Mouse (Mus musculus) ovary, postnatal 36 days (tissue): ENCODE data around the gene Itgav.
A peak's percentile ranks its signal among the peaks of the same experiment; 100 is the strongest.
"Not testable (repeated sequence)": the region's sequence is repeated elsewhere in the genome, so short reads cannot be mapped to it uniquely, and the experiment has no call there.

Experiments used
- DNase-seq: peaks from one replicate; pipeline ENCODE4 v3.0.0; 2022; ENCODE audit warnings: low spot score, mixed read lengths

Gene Itgav

GRCm38 (mm10) chr2:83709896-83710524 lies 14.2 kb upstream of the Itgav start:
- no peak for DNase-seq

- DNase-seq = not testable (repeated sequence)
Observed at GRCm38 (mm10) chr2:83713281-83713680, 10.9 kb upstream of the Itgav start.

- no peak for DNase-seq
Observed at GRCm38 (mm10) chr2:83713946-83714345, 10.3 kb upstream of the Itgav start.

- peak; percentile 79 for DNase-seq
Observed at GRCm38 (mm10) chr2:83714783-83715182, 9.4 kb upstream of the Itgav start.

- no peak for DNase-seq
Observed at GRCm38 (mm10) chr2:83718341-83718740, 5.9 kb upstream of the Itgav start.

- no peak for DNase-seq
Observed at GRCm38 (mm10) chr2:83721635-83722034, 2.6 kb upstream of the Itgav start.

- no peak for DNase-seq
Observed at GRCm38 (mm10) chr2:83722936-83723335, 1.3 kb upstream of the Itgav start.

- no peak for DNase-seq
Observed at GRCm38 (mm10) chr2:83723346-83723745, 851 bp upstream of the Itgav start.

GRCm38 (mm10) chr2:83724827-83725730 lies 882 bp downstream of the Itgav start:
- peak; percentile 72 for DNase-seq

GRCm38 (mm10) chr2:83725796-83726195 lies 1.6 kb downstream of the Itgav start:
- DNase-seq = no peak

GRCm38 (mm10) chr2:83728238-83728682 lies 4.1 kb downstream of the Itgav start:
- DNase-seq = no peak

- DNase-seq = peak; percentile 44
Observed at GRCm38 (mm10) chr2:83729339-83729738, 5.1 kb downstream of the Itgav start.

GRCm38 (mm10) chr2:83732896-83733295 lies 8.7 kb downstream of the Itgav start:
- no peak for DNase-seq

GRCm38 (mm10) chr2:83733981-83734393 lies 9.8 kb downstream of the Itgav start:
- no peak for DNase-seq

GRCm38 (mm10) chr2:83735276-83735675 lies 11.1 kb downstream of the Itgav start:
- DNase-seq = no peak

- DNase-seq = no peak
Observed at GRCm38 (mm10) chr2:83736836-83737235, 12.6 kb downstream of the Itgav start.

- DNase-seq = no peak
Observed at GRCm38 (mm10) chr2:83738586-83739251, 14.5 kb downstream of the Itgav start.

GRCm38 (mm10) chr2:83739461-83740124 lies 15.4 kb downstream of the Itgav start:
- no peak for DNase-seq

GRCm38 (mm10) chr2:83740601-83741031 lies 16.4 kb downstream of the Itgav start:
- DNase-seq = no peak

- DNase-seq = no peak
Observed at GRCm38 (mm10) chr2:83742210-83742609, 18.0 kb downstream of the Itgav start.

GRCm38 (mm10) chr2:83742836-83743235 lies 18.6 kb downstream of the Itgav start:
- no peak for DNase-seq
